Mouse (Mus musculus): Measurements from ENCODE around the gene Trcg1. TPM values are rescaled to one million over a fixed set of nuclear protein-coding genes. Genes with fewer than 3 reads are reported as not detected.

Trcg1 gene
- total RNA-seq, 4 experiments from 2014 or later: not detected

- DNase-seq (ENCODE audit: low spot score in 2 of 2): no peak
Observed at GRCm38 (mm10) chr9:57232341-57232940, 3.9 kb upstream of the Trcg1 start.

- no peak for DNase-seq (ENCODE audit: low spot score in 2 of 2)
Observed at GRCm38 (mm10) chr9:57233142-57233541, 3.2 kb upstream of the Trcg1 start.

- no peak for DNase-seq (ENCODE audit: low spot score in 2 of 2)
Observed at GRCm38 (mm10) chr9:57233767-57234166, 2.6 kb upstream of the Trcg1 start.

DNA sequence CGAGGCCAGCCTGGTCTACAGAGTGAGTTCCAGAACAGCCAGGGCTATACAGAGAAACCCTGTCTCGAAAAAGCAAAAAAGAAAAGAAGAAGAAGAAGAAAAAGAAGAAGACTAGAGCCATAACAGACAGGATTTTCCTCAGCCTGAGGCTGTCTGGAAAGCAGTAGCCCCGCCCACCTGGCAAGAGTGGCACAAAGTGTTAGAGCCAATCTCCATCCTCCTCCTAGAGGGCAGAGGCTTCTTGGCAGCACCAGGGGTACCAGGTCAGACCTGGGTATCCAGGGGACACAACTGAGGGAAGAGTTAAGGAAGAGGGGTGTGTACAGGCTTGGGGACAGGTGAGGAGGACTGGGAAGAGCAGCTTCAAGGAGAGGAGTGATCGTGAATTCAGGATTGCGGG, 1.3 kb downstream of the Trcg1 start:
- no peak for DNase-seq (ENCODE audit: low spot score in 2 of 2)

DNA sequence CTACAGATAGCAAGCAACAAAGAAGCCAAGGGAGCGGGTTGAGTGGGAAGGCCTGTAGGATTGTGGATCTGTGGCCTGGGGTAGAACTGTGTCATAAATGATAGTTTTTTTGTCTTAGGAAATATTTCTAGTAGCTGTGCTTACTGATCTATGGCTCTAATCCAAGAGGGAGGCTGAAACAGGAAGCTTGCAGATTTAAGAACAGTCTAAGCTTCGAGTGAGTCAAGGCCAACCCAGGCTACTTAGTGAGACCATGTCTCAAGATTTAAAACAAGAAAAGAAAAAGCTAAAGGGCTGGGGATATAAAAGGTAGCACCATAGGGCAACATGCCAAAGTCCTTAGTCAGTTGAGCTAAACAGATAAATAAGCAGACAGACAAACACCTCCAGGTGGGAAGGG, 1.9 kb downstream of the Trcg1 start:
- no peak for DNase-seq (ENCODE audit: low spot score in 2 of 2)

- no peak for DNase-seq (ENCODE audit: low spot score in 2 of 2)
Observed at GRCm38 (mm10) chr9:57241111-57241510, 4.8 kb downstream of the Trcg1 start.

DNA sequence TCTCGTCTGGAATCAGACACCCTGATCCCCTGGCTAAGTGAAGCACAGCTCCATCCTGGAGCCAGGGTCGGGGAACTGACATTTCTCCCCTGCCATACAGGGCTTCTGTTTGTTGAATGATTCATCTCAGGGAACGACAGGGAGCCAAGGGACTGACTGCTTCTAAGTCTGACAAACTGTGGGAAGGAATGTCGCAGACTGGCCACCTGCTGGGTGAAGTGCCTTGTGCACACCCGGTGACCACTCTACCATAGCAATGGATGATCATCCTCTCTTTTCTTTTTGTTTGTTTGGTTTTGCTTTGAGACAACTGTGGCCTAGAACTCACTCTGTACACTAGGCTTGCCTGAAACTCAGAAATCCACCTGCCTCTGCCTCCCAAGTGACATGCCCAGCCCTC, 6.6 kb downstream of the Trcg1 start:
- no peak for DNase-seq (ENCODE audit: low spot score in 2 of 2)

GRCm38 (mm10) chr9:57244106-57244685, 7.8 kb downstream of the Trcg1 start:
- no peak for DNase-seq (ENCODE audit: low spot score in 2 of 2)

- DNase-seq (ENCODE audit: low spot score in 2 of 2): no peak
Observed at GRCm38 (mm10) chr9:57246482-57246881, 10.1 kb downstream of the Trcg1 start.

GRCm38 (mm10) chr9:57247201-57247671, 10.9 kb downstream of the Trcg1 start:
- DNase-seq (ENCODE audit: low spot score in 2 of 2): no peak

GRCm38 (mm10) chr9:57248030-57248942, 11.9 kb downstream of the Trcg1 start:
- no peak for DNase-seq (ENCODE audit: low spot score in 2 of 2)

- DNase-seq (ENCODE audit: low spot score in 2 of 2): no peak
Observed at GRCm38 (mm10) chr9:57250026-57250425, 13.7 kb downstream of the Trcg1 start.

- no peak for DNase-seq (ENCODE audit: low spot score in 2 of 2)
Observed at GRCm38 (mm10) chr9:57251139-57251538, 14.8 kb downstream of the Trcg1 start.

DNA sequence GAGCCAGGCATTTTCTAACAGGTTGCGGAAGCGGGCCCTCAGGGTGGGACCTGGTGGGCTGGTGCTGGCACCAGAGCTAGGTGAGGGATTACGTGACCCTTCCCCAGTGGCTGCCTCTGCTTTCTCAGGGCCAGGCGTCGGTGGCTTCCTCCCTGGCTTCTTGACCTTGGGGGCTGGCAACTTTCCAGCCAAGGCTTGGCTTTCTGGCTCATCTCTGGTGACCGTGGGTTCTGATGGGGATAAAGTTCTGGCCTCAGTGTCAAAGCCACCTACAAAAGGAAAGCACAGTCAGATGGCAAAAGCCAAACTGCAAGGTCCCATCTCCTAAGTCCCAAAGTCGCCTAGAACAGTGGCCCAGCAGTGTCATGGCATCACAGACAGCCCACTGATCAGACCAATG, 17.7 kb downstream of the Trcg1 start:
- DNase-seq (ENCODE audit: low spot score in 2 of 2): no peak

- no peak for DNase-seq (ENCODE audit: low spot score in 2 of 2)
Observed at GRCm38 (mm10) chr9:57254823-57255495, 18.6 kb downstream of the Trcg1 start.

DNA sequence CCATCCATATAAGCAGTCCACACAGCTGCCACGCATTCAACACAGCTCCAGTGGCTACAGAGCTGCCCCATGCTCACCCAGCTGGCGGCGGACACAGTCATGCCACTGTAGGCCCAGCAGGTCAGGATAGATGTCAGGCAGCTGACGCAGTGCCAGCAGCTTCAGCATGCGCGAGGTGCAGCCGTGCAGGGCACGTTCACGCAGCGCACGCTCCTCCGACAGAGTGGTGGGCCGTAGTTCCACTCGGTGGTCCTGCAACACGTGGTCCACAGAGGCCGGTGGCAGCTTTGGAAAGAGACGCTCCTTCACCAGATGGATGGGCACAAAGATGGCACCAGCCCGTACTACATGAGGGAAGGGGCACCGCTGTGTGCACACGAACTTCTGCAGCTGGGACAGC, 20.0 kb downstream of the Trcg1 start:
- no peak for DNase-seq (ENCODE audit: low spot score in 2 of 2)

GRCm38 (mm10) chr9:57256861-57257260, 20.5 kb downstream of the Trcg1 start:
- no peak for DNase-seq (ENCODE audit: low spot score in 2 of 2)

DNA sequence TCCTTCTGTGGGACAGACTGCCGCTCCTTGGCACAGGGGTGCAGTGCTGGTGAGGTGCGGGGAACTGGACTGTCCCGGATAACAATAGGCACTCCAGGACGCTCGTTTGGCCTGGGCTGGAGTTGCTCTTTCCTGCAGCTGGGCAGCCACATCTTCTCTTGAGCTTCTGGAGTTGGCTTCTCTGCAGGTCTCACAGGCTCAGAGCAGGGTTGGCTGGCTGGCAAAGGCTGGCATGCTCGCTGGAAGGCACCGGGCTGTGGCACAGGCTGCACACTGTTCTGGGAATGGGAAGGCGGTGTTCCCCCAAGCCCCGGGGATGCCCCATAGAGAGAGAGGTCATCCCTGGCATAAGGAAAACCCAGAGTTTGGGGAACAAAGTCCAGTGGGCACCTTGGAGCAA, 21.3 kb downstream of the Trcg1 start:
- no peak for DNase-seq (ENCODE audit: low spot score in 2 of 2)

DNA sequence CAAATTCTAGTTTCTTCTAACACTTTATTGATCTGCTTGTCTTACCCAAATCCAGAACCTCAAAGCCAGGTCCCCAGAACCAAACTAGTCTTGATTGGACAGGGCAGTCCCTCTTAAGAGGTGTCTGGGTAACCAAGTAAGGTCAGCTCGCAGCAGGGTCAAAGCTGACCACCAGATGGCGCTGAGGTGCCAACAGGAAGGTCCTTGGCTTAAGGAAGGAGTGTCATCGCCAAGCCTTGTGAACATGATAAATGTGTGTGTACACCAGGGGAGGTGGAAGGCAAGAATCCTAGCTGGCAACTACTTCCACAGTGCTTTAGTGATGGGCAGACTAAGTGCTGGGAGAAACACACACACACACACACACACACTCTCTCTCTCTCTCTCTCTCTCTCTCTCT, 23.4 kb downstream of the Trcg1 start:
- peak; percentile 81 to 92 for DNase-seq (ENCODE audit: low spot score in 2 of 2)

- no peak for DNase-seq (ENCODE audit: low spot score in 2 of 2)
Observed at GRCm38 (mm10) chr9:57260940-57261339, 24.6 kb downstream of the Trcg1 start.

DNA sequence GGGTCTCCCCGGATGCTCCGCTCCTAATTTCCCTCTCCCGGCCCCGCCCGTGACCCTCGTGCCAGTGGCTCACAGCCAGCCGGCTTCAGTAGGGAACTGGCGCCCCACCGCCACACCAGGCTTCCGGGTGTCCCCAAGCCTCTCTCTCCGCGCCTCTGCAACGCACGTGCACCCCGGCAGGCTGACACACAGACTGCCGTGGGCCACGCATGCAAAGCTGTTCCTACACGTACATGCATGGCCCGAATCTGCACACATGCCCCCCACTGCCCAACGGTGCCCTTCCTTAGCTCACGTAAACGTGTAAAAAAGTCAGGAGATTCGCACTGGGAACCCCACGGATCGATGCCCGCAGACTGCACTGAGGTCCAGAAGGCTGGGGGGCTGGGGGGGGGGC, 25.2 kb downstream of the Trcg1 start:
- DNase-seq (ENCODE audit: low spot score in 2 of 2): peak in 1 of 2 experiments; percentile 39

Measured in layer of hippocampus, adult 8-10 months (tissue).